Mouse (Mus musculus) bone marrow, adult 2 months (tissue): ENCODE results near the gene Gm9918.

Source experiments
- CTCF ChIP-seq: fragments of 200-500 bp; IDR thresholded peaks from 2 replicates; pipeline ENCODE4 v1.5.1; 2011; ENCODE audit warnings: low read length, control low read depth; ENCODE audit not compliant: control insufficient read depth, insufficient read depth
- POLR2A ChIP-seq: fragments of 200-500 bp; IDR thresholded peaks from 2 replicates; pipeline ENCODE4 v1.6.1; 2011; ENCODE audit warnings: low read depth, mild to moderate bottlenecking, control low read depth, low read length, borderline replicate concordance; ENCODE audit not compliant: control insufficient read depth

GRCm38 (mm10) chr15:102282463-102283292 is 12.3 kb downstream of the Gm9918 start:
- TF ChIP-seq POLR2A: no peak
- no peak for TF ChIP-seq CTCF
